Mouse (Mus musculus) adrenal gland, postnatal 14 days (tissue): ENCODE results near the gene Lsm7. TPM values are rescaled to one million over a fixed set of nuclear protein-coding genes. Genes with fewer than 3 reads are reported as not detected.

Source experiments
- DNase-seq: peaks from one replicate; pipeline ENCODE4 v3.0.0; 2021; ENCODE audit warnings: mixed read lengths
- microRNA-seq, 2 experiments: library from miRNA; unstranded; fragments of <30 nt; microRNA quantifications; one replicate each; pipeline ENCODE4 v1.2.0; 2021
- total RNA-seq: library from RNA; stranded (reverse); gene quantifications from 2 replicates; pipeline ENCODE4 v1.2.3, GENCODE M21; 2021

The Lsm7 gene
- total RNA-seq, 1 experiment from 2014 or later = 35.1 TPM

DNA sequence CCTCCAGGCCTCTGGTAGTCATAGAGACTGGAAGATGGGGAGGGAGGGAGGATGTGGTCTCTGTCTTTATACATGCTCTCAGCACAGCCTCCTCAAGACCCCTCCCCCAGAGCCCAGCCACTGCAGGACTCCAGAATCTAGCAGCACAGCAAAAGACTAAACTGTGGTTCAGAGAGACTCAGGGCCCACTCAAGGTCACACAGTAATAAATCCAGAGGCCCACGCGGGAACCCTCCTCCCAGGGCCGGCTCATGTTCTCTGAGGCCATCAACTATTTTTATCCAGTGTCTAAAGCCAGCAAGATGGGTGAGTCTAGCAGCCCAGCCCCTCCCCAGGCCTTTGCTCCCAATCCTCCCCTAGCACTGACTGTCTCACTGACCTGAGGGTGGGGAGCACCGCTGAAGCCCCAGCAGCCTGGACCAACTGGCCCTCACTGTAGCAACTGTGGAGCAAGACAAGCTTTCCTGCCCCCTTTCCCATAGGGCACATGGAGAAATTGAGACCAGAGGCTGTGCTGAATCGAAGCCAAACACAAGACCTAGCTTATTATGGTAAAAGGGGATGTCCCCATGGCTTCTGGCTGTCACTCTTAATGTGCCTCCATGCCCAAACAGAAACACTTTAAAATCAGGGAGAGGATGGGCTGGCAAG is 42.5 kb downstream of the Lsm7 start:
- DNase-seq = peak; percentile 77

- peak; percentile 80 for DNase-seq
Measured at GRCm38 (mm10) chr10:80810084-80810483, 44.9 kb downstream of the Lsm7 start.

DNA sequence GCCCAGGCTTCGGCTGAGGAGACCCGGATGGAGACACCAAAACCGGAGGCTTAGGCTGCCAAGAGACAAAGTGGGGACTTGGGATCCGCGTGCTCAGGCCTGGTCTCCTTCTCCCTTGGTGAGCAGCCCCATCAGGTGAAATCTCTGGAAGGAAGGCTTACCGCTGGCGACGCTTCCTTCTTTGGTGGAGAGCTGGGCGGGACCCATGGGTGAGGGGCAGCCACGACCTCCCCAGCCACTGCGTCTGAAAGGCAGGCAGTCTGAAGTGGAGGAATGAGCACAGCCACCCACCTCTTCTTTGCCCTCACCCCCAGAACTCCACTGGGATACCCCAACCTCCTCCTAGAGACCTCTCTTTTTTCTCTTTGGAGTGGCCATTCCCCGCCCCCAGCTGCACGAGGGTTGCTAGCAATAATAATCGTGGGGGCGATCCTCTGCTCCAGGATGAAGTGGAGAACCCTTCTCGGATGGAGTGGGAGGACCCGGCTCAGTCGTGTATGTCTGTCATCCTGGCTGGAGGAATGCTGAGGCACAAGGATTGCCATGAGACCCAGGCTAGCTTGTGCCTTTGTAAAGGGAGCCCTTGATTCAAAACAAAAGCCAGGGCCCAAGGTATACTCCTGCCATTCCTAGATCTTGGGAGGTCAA is 45.9 kb downstream of the Lsm7 start:
- peak; percentile 6 for DNase-seq

DNA sequence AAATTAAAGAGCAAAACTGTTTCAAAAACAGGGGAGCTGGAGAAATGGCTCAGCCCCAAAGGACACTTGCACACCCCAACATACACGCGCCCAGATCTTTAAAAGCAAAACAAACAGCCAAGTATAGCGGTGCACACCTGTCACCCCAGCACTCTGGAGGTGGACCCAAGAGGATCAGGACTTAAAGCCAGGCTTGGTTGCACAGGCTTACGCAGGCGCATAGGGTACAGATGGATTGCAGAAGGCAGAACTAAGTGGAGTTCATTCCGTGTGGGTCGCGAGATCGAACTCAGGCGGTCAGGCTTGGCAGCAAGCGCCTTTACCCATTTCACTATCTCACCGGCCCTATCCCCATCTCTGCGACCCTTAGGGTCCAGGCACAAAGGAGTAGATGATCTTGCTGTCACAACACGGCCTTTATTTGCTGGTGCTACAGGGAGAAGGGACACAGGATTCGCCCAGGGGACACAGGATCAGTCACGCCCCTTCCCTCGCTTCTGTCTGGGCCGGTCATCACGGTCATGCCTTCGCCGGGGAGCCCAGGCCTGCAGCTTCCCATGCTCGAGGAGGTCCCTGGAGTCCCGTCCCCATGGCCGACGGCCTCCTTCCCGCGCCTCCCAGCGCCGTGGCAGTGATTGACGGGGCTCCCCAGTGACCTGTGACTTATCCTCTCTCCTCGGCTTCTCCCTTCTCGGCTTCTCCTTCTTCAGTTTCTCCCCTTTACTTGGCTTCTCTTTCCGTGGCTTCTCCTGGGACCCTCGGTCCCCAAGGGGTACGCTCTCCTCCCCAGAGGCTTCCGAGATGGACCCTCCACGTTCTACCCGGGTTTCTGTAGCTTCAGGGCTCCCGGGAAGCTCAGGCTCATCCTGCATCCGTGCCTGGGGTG is 46.7 kb downstream of the Lsm7 start:
- DNase-seq = peak; percentile 40

- peak; percentile 84 for DNase-seq
Measured at GRCm38 (mm10) chr10:80807057-80807627, 47.9 kb downstream of the Lsm7 start.

- no peak for DNase-seq
Measured at GRCm38 (mm10) chr10:80806341-80807056, 48.5 kb downstream of the Lsm7 start.

DNA sequence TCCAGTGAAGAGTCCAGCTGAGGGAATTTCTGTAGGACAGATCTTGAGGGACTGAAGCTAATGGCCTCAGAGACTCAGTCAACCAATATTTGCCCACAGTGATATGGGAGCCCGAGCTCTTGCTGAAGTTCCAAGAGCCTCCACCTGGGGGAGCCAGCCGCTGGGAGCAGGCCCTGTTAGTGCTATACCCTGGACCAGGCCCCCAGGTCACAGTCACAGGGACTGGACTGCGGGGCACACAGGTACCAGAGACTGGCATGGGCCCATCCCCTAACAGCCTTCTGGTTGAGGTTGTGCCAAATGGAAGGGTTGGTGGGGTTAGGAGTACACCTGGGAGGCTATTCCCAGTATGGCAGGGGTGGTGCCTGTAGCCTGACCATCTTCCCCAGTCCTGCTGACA is 49.1 kb downstream of the Lsm7 start:
- DNase-seq = peak; percentile 90

GRCm38 (mm10) chr10:80805322-80805721 is 49.7 kb downstream of the Lsm7 start:
- no peak for DNase-seq

- DNase-seq = no peak
Measured at GRCm38 (mm10) chr10:80804916-80805315, 50.1 kb downstream of the Lsm7 start, which contains the start of gene Amh. TSS of gene Amh (plus strand) at chr10:80805243.

DNA sequence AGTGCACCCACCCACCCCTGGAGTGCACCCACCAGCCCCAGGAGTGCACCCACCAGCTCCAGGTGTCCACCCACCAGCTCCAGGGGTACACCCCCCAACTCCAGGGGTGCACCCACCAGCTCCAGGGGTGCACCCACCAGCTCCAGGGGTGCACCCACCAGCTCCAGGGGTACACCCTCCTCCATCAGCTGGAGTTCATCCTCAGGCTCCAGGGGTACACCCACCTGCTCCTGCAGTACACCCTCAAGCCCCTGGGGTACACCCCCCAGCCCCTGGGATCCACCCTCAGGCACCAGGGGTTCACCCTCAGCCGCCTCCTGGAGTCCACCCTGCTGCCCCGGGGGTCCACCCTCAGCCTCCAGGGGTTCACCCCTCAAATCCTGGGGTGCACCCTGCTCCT is 50.7 kb downstream of the Lsm7 start:
- no peak for DNase-seq

DNA sequence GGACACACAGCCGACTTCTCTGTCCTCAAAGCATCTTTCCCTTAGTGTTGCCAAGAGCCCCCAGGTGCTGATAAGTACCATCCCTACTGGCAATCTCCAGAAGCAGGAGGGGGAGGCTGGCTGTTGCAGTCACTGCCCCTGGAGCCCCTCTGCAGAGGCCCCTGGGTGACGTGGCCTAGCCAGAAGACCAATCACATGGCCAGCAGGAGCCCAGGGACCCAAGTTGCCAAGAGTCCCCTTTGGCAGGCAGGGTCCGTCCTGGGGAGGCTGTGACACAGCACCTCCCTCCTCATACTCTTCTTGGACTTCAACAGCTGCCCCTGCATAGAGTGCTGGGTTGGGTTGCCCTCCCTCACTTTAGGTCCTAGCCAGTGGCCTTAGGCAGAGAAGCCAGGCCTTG is 52.0 kb downstream of the Lsm7 start:
- DNase-seq = no peak

Small RNA genes lying within 50 kb of the gene (microRNA-seq; reads per million reads assigned to microRNA genes)
- gene Mir1982 = 1.3 to 2.3 reads per million in 2 experiments

Other genes starting within 250 kb of the Lsm7 start
- 1.6 and 2.5 TPM in 2 replicates for gene Gm49322, start 249.2 kb downstream of the Lsm7 start, total RNA-seq
- gene Csnk1g2, start 232.4 kb downstream of the Lsm7 start, total RNA-seq = 105 and 108 TPM in 2 replicates
- 53.5 and 58.0 TPM in 2 replicates for gene Btbd2, start 198.1 kb downstream of the Lsm7 start, total RNA-seq
- 224 and 226 TPM in 2 replicates for gene Mknk2, start 177.1 kb downstream of the Lsm7 start, total RNA-seq
- 12.8 and 24.1 TPM in 2 replicates for gene Mob3a, start 153.2 kb downstream of the Lsm7 start, total RNA-seq
- gene Izumo4, start 153.0 kb downstream of the Lsm7 start, total RNA-seq = 12.1 and 12.6 TPM in 2 replicates
- 80.3 and 85.6 TPM in 2 replicates for gene Ap3d1, start 112.9 kb downstream of the Lsm7 start, total RNA-seq
- gene Dot1l, start 100.0 kb downstream of the Lsm7 start, total RNA-seq = 82.3 and 90.7 TPM in 2 replicates
- gene Sf3a2, start 57.0 kb downstream of the Lsm7 start, total RNA-seq = 47.6 and 52.2 TPM in 2 replicates
- gene Plekhj1, start 56.6 kb downstream of the Lsm7 start, total RNA-seq = 59.5 and 71.1 TPM in 2 replicates
- 0.74 and 0.94 TPM in 2 replicates for gene Amh, start 50.0 kb downstream of the Lsm7 start, total RNA-seq
- 2.8 and 3.1 TPM in 2 replicates for gene Jsrp1, start 41.7 kb downstream of the Lsm7 start, total RNA-seq
- 734 and 741 TPM in 2 replicates for gene Oaz1, start 28.6 kb downstream of the Lsm7 start, total RNA-seq
- gene Lingo3, start 11.2 kb downstream of the Lsm7 start, total RNA-seq = 1.0 and 1.2 TPM in 2 replicates
- 30.5 and 33.0 TPM in 2 replicates for gene Sppl2b, start 66 bp upstream of the Lsm7 start, total RNA-seq
- 0.11 TPM in 1 of 2 replicates, not detected in the other for gene Tmprss9, start 16.6 kb upstream of the Lsm7 start, total RNA-seq
- gene Timm13, start 45.8 kb upstream of the Lsm7 start, total RNA-seq = 252 and 257 TPM in 2 replicates
- 14.9 and 15.8 TPM in 2 replicates for gene Lmnb2, start 63.0 kb upstream of the Lsm7 start, total RNA-seq
- 29.8 and 91.3 TPM in 2 replicates for gene Gadd45b, start 74.9 kb upstream of the Lsm7 start, total RNA-seq
- 5.9 and 6.2 TPM in 2 replicates for gene Gng7, start 159.7 kb upstream of the Lsm7 start, total RNA-seq
- gene Diras1, start 170.5 kb upstream of the Lsm7 start, total RNA-seq = 2.1 and 2.3 TPM in 2 replicates
- 30.3 and 30.5 TPM in 2 replicates for gene Slc39a3, start 182.2 kb upstream of the Lsm7 start, total RNA-seq
- 212 and 215 TPM in 2 replicates for gene Sgta, start 205.0 kb upstream of the Lsm7 start, total RNA-seq
- gene Thop1, start 214.8 kb upstream of the Lsm7 start, total RNA-seq = 56.0 and 60.6 TPM in 2 replicates
- gene Creb3l3, start 243.7 kb upstream of the Lsm7 start, total RNA-seq = 2.5 and 26.5 TPM in 2 replicates